Mouse (Mus musculus) heart, adult 2 months (tissue): Measurements from ENCODE around the gene Tbc1d13.

Experiments
- CTCF ChIP-seq: fragments of 200-600 bp; IDR thresholded peaks from 2 replicates; pipeline ENCODE4 v1.8.1; 2022; ENCODE audit warnings: antibody characterized with exemption, mild to moderate bottlenecking, moderate library complexity
- EP300 ChIP-seq: fragments of 200-500 bp; IDR thresholded peaks from 2 replicates; pipeline ENCODE4 v1.6.1; 2011; ENCODE audit warnings: low read depth, low read length, control low read depth; ENCODE audit not compliant: insufficient read depth
- POLR2A ChIP-seq: fragments of 200-500 bp; IDR thresholded peaks from 2 replicates; pipeline ENCODE4 v1.6.1; 2011; ENCODE audit warnings: mild to moderate bottlenecking, low read depth, low read length, control low read depth; ENCODE audit not compliant: insufficient read depth

DNA sequence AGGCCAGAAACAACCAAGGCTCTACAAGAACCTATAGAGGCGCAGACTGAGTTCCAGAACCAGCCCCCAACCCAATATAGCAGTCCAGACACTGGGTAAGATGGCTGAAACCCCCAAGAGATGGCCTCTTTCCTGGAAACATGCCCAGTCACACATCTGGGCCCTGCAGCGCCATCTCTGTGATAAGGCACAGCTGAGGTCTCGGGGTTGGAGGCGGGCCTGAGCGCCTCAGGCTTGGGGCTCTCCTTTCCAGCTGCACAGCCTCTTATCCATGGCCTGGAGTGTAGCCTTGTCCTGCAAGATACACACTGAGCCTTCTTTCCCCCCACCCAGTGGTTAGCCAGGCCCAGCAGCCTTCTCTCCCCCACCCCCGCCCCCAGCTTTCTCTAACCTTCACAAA is 51.7 kb downstream of the Tbc1d13 start:
- TF ChIP-seq CTCF, result no peak
- no peak for TF ChIP-seq POLR2A
- no peak for TF ChIP-seq EP300
